Mouse (Mus musculus): Measurements from ENCODE around the gene Arsb. TPM values are rescaled to one million over a fixed set of nuclear protein-coding genes. Genes with fewer than 3 reads are reported as not detected.

Arsb gene
- total RNA-seq (2021), result 10 to 100 TPM; 78.5 to 79.3 TPM
- long read RNA-seq, experiment 1, full-length matches to known transcripts, result 73 of 117 reads
- long read RNA-seq, experiment 1, partial matches to known transcripts, result 8 of 117 reads
- long read RNA-seq, experiment 1, other reads (novel, unspliced or antisense), result 36 of 117 reads
- long read RNA-seq, experiment 2, full-length matches to known transcripts, result 39 of 70 reads
- long read RNA-seq, experiment 2, partial matches to known transcripts, result 28 of 70 reads
- long read RNA-seq, experiment 2, other reads (novel, unspliced or antisense), result 3 of 70 reads

GRCm38 (mm10) chr13:93771588-93772278 is at the start of gene Arsb:
TSS of gene Arsb (plus strand) at chr13:93771630.
- peak; percentile 74 to 83 for DNase-seq (ENCODE audit: low spot score in 2 of 2)

- DNase-seq (ENCODE audit: low spot score in 2 of 2), result peak in 1 of 2 experiments; percentile 18
Measured at GRCm38 (mm10) chr13:93721916-93722315, 49.5 kb upstream of the Arsb start.

GRCm38 (mm10) chr13:93723455-93723854 is 48.0 kb upstream of the Arsb start:
- no peak for DNase-seq (ENCODE audit: low spot score in 2 of 2)

- peak in 1 of 2 experiments; percentile 15 for DNase-seq (ENCODE audit: low spot score in 2 of 2)
Measured at GRCm38 (mm10) chr13:93724206-93724605, 47.2 kb upstream of the Arsb start.

- DNase-seq (ENCODE audit: low spot score in 2 of 2), result no peak
Measured at GRCm38 (mm10) chr13:93735131-93735636, 36.2 kb upstream of the Arsb start.

- no peak for DNase-seq (ENCODE audit: low spot score in 2 of 2)
Measured at GRCm38 (mm10) chr13:93744118-93744517, 27.3 kb upstream of the Arsb start.

- no peak for DNase-seq (ENCODE audit: low spot score in 2 of 2)
Measured at GRCm38 (mm10) chr13:93752597-93753400, 18.6 kb upstream of the Arsb start.

- DNase-seq (ENCODE audit: low spot score in 2 of 2), result no peak
Measured at GRCm38 (mm10) chr13:93755084-93755483, 16.3 kb upstream of the Arsb start.

GRCm38 (mm10) chr13:93756674-93757073 is 14.8 kb upstream of the Arsb start:
- no peak for DNase-seq (ENCODE audit: low spot score in 2 of 2)

- no peak for DNase-seq (ENCODE audit: low spot score in 2 of 2)
Measured at GRCm38 (mm10) chr13:93757514-93757913, 13.9 kb upstream of the Arsb start.

GRCm38 (mm10) chr13:93758149-93758898 is 13.1 kb upstream of the Arsb start:
- no peak for DNase-seq (ENCODE audit: low spot score in 2 of 2)

GRCm38 (mm10) chr13:93761831-93762230 is 9.6 kb upstream of the Arsb start:
- DNase-seq (ENCODE audit: low spot score in 2 of 2), result no peak

GRCm38 (mm10) chr13:93762879-93763278 is 8.6 kb upstream of the Arsb start:
- no peak for DNase-seq (ENCODE audit: low spot score in 2 of 2)

- no peak for DNase-seq (ENCODE audit: low spot score in 2 of 2)
Measured at GRCm38 (mm10) chr13:93764321-93764973, 7.0 kb upstream of the Arsb start.

- no peak for DNase-seq (ENCODE audit: low spot score in 2 of 2)
Measured at GRCm38 (mm10) chr13:93771031-93771587, 321 bp upstream of the Arsb start.

- DNase-seq (ENCODE audit: low spot score in 2 of 2), result no peak
Measured at GRCm38 (mm10) chr13:93772279-93772636, 828 bp downstream of the Arsb start.

GRCm38 (mm10) chr13:93772861-93773260 is 1.4 kb downstream of the Arsb start:
- DNase-seq (ENCODE audit: low spot score in 2 of 2), result no peak

- DNase-seq (ENCODE audit: low spot score in 2 of 2), result no peak
Measured at GRCm38 (mm10) chr13:93773704-93774315, 2.4 kb downstream of the Arsb start.

GRCm38 (mm10) chr13:93782823-93783222 is 11.4 kb downstream of the Arsb start:
- DNase-seq (ENCODE audit: low spot score in 2 of 2), result no peak

- DNase-seq (ENCODE audit: low spot score in 2 of 2), result no peak
Measured at GRCm38 (mm10) chr13:93785329-93785728, 13.9 kb downstream of the Arsb start.

Measured in left cerebral cortex, adult 18-20 months (tissue).